Mouse (Mus musculus): ENCODE results near the gene Tnnt2. TPM values are rescaled to one million over a fixed set of nuclear protein-coding genes. Genes with fewer than 3 reads are reported as not detected.

The Tnnt2 gene
- polyA plus RNA-seq, 2 experiments: 104 to 108 TPM

DNA sequence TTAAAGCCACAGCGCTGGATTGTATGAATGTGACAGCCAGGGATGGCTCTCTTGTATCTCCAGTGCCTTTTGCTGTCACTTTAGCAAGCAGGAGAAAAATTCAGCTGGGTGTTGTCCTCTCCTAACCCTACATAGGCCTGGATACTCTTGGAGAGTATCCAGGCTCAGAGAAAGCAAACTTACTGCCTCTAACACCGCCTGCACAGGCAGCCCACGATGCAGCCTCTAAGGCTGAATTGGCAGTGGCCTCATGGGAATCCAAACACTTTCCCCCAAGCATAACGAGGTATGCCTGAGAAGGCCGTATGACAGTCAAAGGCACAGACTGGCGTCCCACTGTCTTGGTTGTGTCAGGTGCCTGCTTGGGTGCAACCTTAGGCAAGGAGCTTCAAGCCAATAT is 56.1 kb downstream of the Tnnt2 start:
- Histone ChIP-seq H3K9me3 (ENCODE audit: control insufficient read depth, low read length) (no peaks in the 10 kb centered on the region), H3K4me3 (replicated peaks; ENCODE audit: low read length) (no peak overlapping the region), H3K36me3 (ENCODE audit: control insufficient read depth, insufficient read depth, low read length) (no peaks in the 10 kb centered on the region), H3K27me3 (ENCODE audit: control insufficient read depth, insufficient read depth, low read length) (no peaks in the 10 kb centered on the region), H3K9ac (ENCODE audit: low read depth, low read length, severe bottlenecking) (no peak overlapping the region), H3K4me1 (ENCODE audit: control insufficient read depth, insufficient read depth, low read length) (no peaks in the 10 kb centered on the region), H3K4me2 (replicated peaks; ENCODE audit: low read depth, low read length, severe bottlenecking) (no peak overlapping the region), H3K27ac (replicated peaks; ENCODE audit: low read depth, low read length) (no peak overlapping the region)
- DNase-seq (ENCODE audit: low spot score): no peak
- ATAC-seq (ENCODE audit: low FRiP score, low read depth): no peak
- 59% methylated on average over 6 of the region's 6 CpGs for WGBS
- TF ChIP-seq POLR2A (IDR thresholded peaks at IDR 0.05; ENCODE audit: borderline replicate concordance, extremely low read depth, insufficient read depth, insufficient read length): no peak

DNA sequence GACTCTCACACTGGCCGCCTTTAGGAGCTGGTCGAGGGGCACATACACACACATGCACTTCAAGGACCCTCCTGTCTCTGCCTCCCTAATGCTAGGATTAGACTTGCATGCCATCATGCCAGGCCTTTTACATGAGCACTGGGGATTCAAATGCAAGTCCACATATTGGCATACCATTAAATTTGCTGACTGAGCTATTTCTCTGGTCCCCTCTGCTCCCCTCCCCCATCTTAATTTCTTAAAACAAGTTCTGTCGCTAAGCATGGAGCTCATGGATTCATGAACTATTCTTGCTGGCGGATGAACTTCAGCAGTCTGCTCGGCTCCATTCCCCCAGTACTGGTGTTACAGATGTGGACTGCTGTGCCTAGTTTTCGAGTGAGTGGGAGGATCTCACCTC is 56.6 kb downstream of the Tnnt2 start:
- no peak for TF ChIP-seq POLR2A (IDR thresholded peaks at IDR 0.05; ENCODE audit: borderline replicate concordance, extremely low read depth, insufficient read depth, insufficient read length)
- Histone ChIP-seq H3K4me3 (replicated peaks; ENCODE audit: low read length) (no peak overlapping the region), H3K36me3 (ENCODE audit: control insufficient read depth, insufficient read depth, low read length) (no peaks in the 10 kb centered on the region), H3K9ac (ENCODE audit: low read depth, low read length, severe bottlenecking) (no peak overlapping the region), H3K9me3 (ENCODE audit: control insufficient read depth, low read length) (no peaks in the 10 kb centered on the region), H3K4me1 (ENCODE audit: control insufficient read depth, insufficient read depth, low read length) (no peaks in the 10 kb centered on the region), H3K27me3 (ENCODE audit: control insufficient read depth, insufficient read depth, low read length) (no peaks in the 10 kb centered on the region), H3K4me2 (replicated peaks; ENCODE audit: low read depth, low read length, severe bottlenecking) (no peak overlapping the region), H3K27ac (replicated peaks; ENCODE audit: low read depth, low read length) (no peak overlapping the region)
- WGBS: 80% methylated on average over 6 of the region's 6 CpGs
- DNase-seq (ENCODE audit: low spot score): no peak
- ATAC-seq (ENCODE audit: low FRiP score, low read depth): no peak

- Histone ChIP-seq H3K27me3 (ENCODE audit: control insufficient read depth, insufficient read depth, low read length) (no peaks in the 10 kb centered on the region), H3K36me3 (ENCODE audit: control insufficient read depth, insufficient read depth, low read length) (no peaks in the 10 kb centered on the region), H3K27ac (replicated peaks; ENCODE audit: low read depth, low read length) (no peak overlapping the region), H3K4me2 (replicated peaks; ENCODE audit: low read depth, low read length, severe bottlenecking) (no peak overlapping the region), H3K9ac (ENCODE audit: low read depth, low read length, severe bottlenecking) (no peak overlapping the region), H3K9me3 (ENCODE audit: control insufficient read depth, low read length) (no peaks in the 10 kb centered on the region), H3K4me3 (replicated peaks; ENCODE audit: low read length) (no peak overlapping the region), H3K4me1 (ENCODE audit: control insufficient read depth, insufficient read depth, low read length) (no peaks in the 10 kb centered on the region)
- no peak for TF ChIP-seq POLR2A (IDR thresholded peaks at IDR 0.05; ENCODE audit: borderline replicate concordance, extremely low read depth, insufficient read depth, insufficient read length)
- no peak for DNase-seq (ENCODE audit: low spot score)
- ATAC-seq (ENCODE audit: low FRiP score, low read depth): no peak
- 90% methylated on average over 3 of the region's 3 CpGs for WGBS
Measured at GRCm38 (mm10) chr1:135893377-135893776, 57.2 kb downstream of the Tnnt2 start.

DNA sequence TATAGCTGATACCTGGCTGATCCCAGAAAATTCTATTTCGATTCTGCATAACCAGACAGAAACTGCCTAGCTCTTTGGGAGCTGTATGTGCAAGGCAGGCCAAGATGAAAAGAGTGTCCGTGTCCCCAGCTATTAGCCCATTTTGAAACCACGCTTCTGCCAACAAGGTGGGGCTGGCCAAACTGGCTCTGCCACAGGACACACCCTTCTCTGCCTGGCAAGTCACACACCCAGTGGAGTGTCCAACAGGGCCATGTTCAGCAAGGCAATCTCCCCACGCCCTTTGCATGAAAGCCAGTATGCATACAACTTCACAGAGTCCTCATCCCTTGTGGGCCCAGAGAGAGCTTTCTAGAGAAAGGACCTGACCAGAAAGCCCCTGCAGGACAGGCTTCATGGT is 59.2 kb downstream of the Tnnt2 start:
- Histone ChIP-seq H3K4me3 (replicated peaks; ENCODE audit: low read length) (no peak overlapping the region), H3K9ac (ENCODE audit: low read depth, low read length, severe bottlenecking) (no peak overlapping the region), H3K27me3 (ENCODE audit: control insufficient read depth, insufficient read depth, low read length) (no peaks in the 10 kb centered on the region), H3K4me2 (replicated peaks; ENCODE audit: low read depth, low read length, severe bottlenecking) (no peak overlapping the region), H3K36me3 (ENCODE audit: control insufficient read depth, insufficient read depth, low read length) (no peaks in the 10 kb centered on the region), H3K9me3 (ENCODE audit: control insufficient read depth, low read length) (no peaks in the 10 kb centered on the region), H3K4me1 (ENCODE audit: control insufficient read depth, insufficient read depth, low read length) (no peaks in the 10 kb centered on the region), H3K27ac (replicated peaks; ENCODE audit: low read depth, low read length) (no peak overlapping the region)
- WGBS: 81% methylated on average over 4 of the region's 4 CpGs
- no peak for TF ChIP-seq POLR2A (IDR thresholded peaks at IDR 0.05; ENCODE audit: borderline replicate concordance, extremely low read depth, insufficient read depth, insufficient read length)
- no peak for ATAC-seq (ENCODE audit: low FRiP score, low read depth)
- no peak for DNase-seq (ENCODE audit: low spot score)

GRCm38 (mm10) chr1:135899295-135899694 is 63.1 kb downstream of the Tnnt2 start:
- 87% methylated on average over 6 of the region's 6 CpGs for WGBS
- TF ChIP-seq POLR2A (IDR thresholded peaks at IDR 0.05; ENCODE audit: borderline replicate concordance, extremely low read depth, insufficient read depth, insufficient read length): no peak
- no peak for ATAC-seq (ENCODE audit: low FRiP score, low read depth)
- Histone ChIP-seq H3K4me1 (ENCODE audit: control insufficient read depth, insufficient read depth, low read length) (no peaks in the 10 kb centered on the region), H3K9me3 (ENCODE audit: control insufficient read depth, low read length) (no peaks in the 10 kb centered on the region), H3K9ac (ENCODE audit: low read depth, low read length, severe bottlenecking) (no peak overlapping the region), H3K36me3 (ENCODE audit: control insufficient read depth, insufficient read depth, low read length) (no peaks in the 10 kb centered on the region), H3K4me3 (replicated peaks; ENCODE audit: low read length) (no peak overlapping the region), H3K4me2 (replicated peaks; ENCODE audit: low read depth, low read length, severe bottlenecking) (no peak overlapping the region), H3K27ac (replicated peaks; ENCODE audit: low read depth, low read length) (0 out of 2 replicates have a peak overlapping the region, but pooled peaks have one; percentile 7), H3K27me3 (ENCODE audit: control insufficient read depth, insufficient read depth, low read length) (no peaks in the 10 kb centered on the region)
- DNase-seq (ENCODE audit: low spot score): no peak

- H3K36me3 ChIP-seq (ENCODE audit: control insufficient read depth, insufficient read depth, low read length): no peaks in the 10 kb centered on the region
- H3K9ac ChIP-seq (ENCODE audit: low read depth, low read length, severe bottlenecking): no peak overlapping the region
- H3K27ac ChIP-seq (replicated peaks; ENCODE audit: low read depth, low read length): no peak overlapping the region
- H3K4me1 ChIP-seq (ENCODE audit: control insufficient read depth, insufficient read depth, low read length): no peaks in the 10 kb centered on the region
- H3K27me3 ChIP-seq (ENCODE audit: control insufficient read depth, insufficient read depth, low read length): no peaks in the 10 kb centered on the region
- H3K9me3 ChIP-seq (ENCODE audit: control insufficient read depth, low read length): no peaks in the 10 kb centered on the region
- TF ChIP-seq POLR2A (IDR thresholded peaks at IDR 0.05; ENCODE audit: borderline replicate concordance, extremely low read depth, insufficient read depth, insufficient read length): no peak
- no peak for ATAC-seq (ENCODE audit: low FRiP score, low read depth)
- no peak overlapping the region for H3K4me3 ChIP-seq (replicated peaks; ENCODE audit: low read length)
- H3K4me2 ChIP-seq (replicated peaks; ENCODE audit: low read depth, low read length, severe bottlenecking): no peak overlapping the region
- 51% methylated on average over 7 of the region's 7 CpGs for WGBS
- peak; percentile 44 for DNase-seq (ENCODE audit: low spot score)
Measured at GRCm38 (mm10) chr1:135899991-135900515, 63.9 kb downstream of the Tnnt2 start.

Other genes starting within 250 kb of the Tnnt2 start
- gene Nav1, start 229.1 kb upstream of the Tnnt2 start, polyA plus RNA-seq (2012; rRNA removed): 26.8 and 31.8 TPM in 2 replicates
- gene Nav1, start 229.1 kb upstream of the Tnnt2 start, polyA plus RNA-seq (2014; fragmentation: Nextera tagmentation; extraction: Ambion mirVana): 14.4 and 17.3 TPM in 2 replicates
- 120 and 123 TPM in 2 replicates for gene Csrp1, start 116.3 kb upstream of the Tnnt2 start, polyA plus RNA-seq (2012; rRNA removed)
- 95.6 and 102 TPM in 2 replicates for gene Csrp1, start 116.3 kb upstream of the Tnnt2 start, polyA plus RNA-seq (2014; fragmentation: Nextera tagmentation; extraction: Ambion mirVana)
- gene Phlda3, start 70.2 kb upstream of the Tnnt2 start, polyA plus RNA-seq (2012; rRNA removed): 60.6 and 69.1 TPM in 2 replicates
- 85.1 and 87.4 TPM in 2 replicates for gene Phlda3, start 70.2 kb upstream of the Tnnt2 start, polyA plus RNA-seq (2014; fragmentation: Nextera tagmentation; extraction: Ambion mirVana)
- 349 and 357 TPM in 2 replicates for gene Tnni1, start 56.9 kb upstream of the Tnnt2 start, polyA plus RNA-seq (2012; rRNA removed)
- 300 and 419 TPM in 2 replicates for gene Tnni1, start 56.9 kb upstream of the Tnnt2 start, polyA plus RNA-seq (2014; fragmentation: Nextera tagmentation; extraction: Ambion mirVana)
- gene Lad1, start 17.8 kb upstream of the Tnnt2 start, polyA plus RNA-seq (2012; rRNA removed): 10.9 and 12.2 TPM in 2 replicates
- gene Lad1, start 17.8 kb upstream of the Tnnt2 start, polyA plus RNA-seq (2014; fragmentation: Nextera tagmentation; extraction: Ambion mirVana): 20.9 and 25.9 TPM in 2 replicates
- gene Pkp1, start 82.9 kb downstream of the Tnnt2 start, polyA plus RNA-seq (2012; rRNA removed): 36.0 and 41.5 TPM in 2 replicates
- gene Pkp1, start 82.9 kb downstream of the Tnnt2 start, polyA plus RNA-seq (2014; fragmentation: Nextera tagmentation; extraction: Ambion mirVana): 25.5 and 31.2 TPM in 2 replicates
- gene Igfn1, start 170.0 kb downstream of the Tnnt2 start, polyA plus RNA-seq (2012; rRNA removed): 0.69 and 0.74 TPM in 2 replicates
- gene Igfn1, start 170.0 kb downstream of the Tnnt2 start, polyA plus RNA-seq (2014; fragmentation: Nextera tagmentation; extraction: Ambion mirVana): 0.14 and 0.28 TPM in 2 replicates
- gene Tmem9, start 171.8 kb downstream of the Tnnt2 start, polyA plus RNA-seq (2012; rRNA removed): 162 and 190 TPM in 2 replicates
- gene Tmem9, start 171.8 kb downstream of the Tnnt2 start, polyA plus RNA-seq (2014; fragmentation: Nextera tagmentation; extraction: Ambion mirVana): 98.6 and 111 TPM in 2 replicates
- 0.18 and 0.36 TPM in 2 replicates for gene Ascl5, start 214.4 kb downstream of the Tnnt2 start, polyA plus RNA-seq (2012; rRNA removed)
- gene Ascl5, start 214.4 kb downstream of the Tnnt2 start, polyA plus RNA-seq (2014; fragmentation: Nextera tagmentation; extraction: Ambion mirVana): not detected in 2 replicates
- 16.6 and 22.4 TPM in 2 replicates for gene Cacna1s, start 216.4 kb downstream of the Tnnt2 start, polyA plus RNA-seq (2012; rRNA removed)
- 4.3 and 6.9 TPM in 2 replicates for gene Cacna1s, start 216.4 kb downstream of the Tnnt2 start, polyA plus RNA-seq (2014; fragmentation: Nextera tagmentation; extraction: Ambion mirVana)

Data from limb, embryonic 14.5 days (tissue).